9 mouse cellular contexts compared by ENCODE assay signal in the genomic region with DNA sequence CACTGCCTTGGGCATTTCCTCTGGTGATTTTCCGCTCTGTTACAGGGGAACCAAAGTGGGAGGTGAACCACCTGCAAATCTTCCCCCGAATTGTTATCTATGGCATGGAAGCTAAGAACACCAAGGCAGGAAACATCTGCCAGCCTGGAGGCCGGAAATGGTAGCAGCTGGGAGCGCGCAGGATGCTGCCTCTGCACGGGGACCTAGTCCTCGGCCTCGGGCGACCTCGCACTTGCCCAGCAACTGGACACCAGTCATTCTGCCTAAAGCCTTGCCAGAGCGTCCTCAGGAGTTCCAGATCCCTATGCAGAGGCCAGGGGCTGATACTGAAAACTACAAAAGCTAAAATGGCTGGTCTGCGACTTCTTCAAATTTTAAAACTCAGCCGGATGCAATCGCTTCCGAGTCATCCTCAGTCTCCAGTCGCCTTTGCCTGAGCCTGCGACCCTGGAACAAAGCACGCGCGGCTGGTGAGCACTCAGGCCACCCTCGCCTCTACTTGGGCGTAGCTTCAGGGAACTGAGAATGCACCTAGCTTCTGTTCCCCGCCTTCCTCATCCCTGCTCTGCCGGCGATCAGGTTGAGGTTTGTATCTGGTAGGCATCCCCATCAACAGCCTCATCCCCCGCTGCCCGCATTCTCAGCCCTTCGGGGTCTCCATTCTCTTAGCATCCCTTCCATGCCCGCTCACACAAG. TPM values are rescaled to one million over a fixed set of nuclear protein-coding genes. Genes with fewer than 3 reads are reported as not detected.
DNase-seq lines count a peak whose midpoint lies in the region; ATAC-seq and TF ChIP-seq lines count a peak whose summit lies in the region.
"Had no signal": no experiment of that assay in that cellular context is flagged by ENCODE, and none has a peak within 500 bp of the region (broad histone marks: within the 10 kb centered on the region; RNA-seq: fewer than 3 reads in every experiment).

No protein-coding gene starts in this region.

- no peak overlapping the region for H3K27ac ChIP-seq in kidney, embryonic 15.5 days
- peak overlapping the region; percentile 78 for H3K27ac ChIP-seq in forebrain, embryonic 12.5 days
- peak overlapping the region; percentile 95 for H3K27ac ChIP-seq in hindbrain, postnatal 0 days

- H3K4me1 ChIP-seq in kidney, embryonic 15.5 days = peaks cover 24% of the 10 kb centered on the region
- peaks cover 11% of the 10 kb centered on the region for H3K4me1 ChIP-seq in forebrain, embryonic 12.5 days
- peaks cover 8% of the 10 kb centered on the region; the same call in 1 of the 2 replicates for H3K4me1 ChIP-seq in hindbrain, postnatal 0 days (ENCODE audit: insufficient read depth, low read length)

- no peak overlapping the region for H3K9ac ChIP-seq in kidney, embryonic 15.5 days
- peak overlapping the region; percentile 69 for H3K9ac ChIP-seq in forebrain, embryonic 12.5 days
- H3K9ac ChIP-seq in hindbrain, postnatal 0 days (replicated peaks; ENCODE audit: low read length) = peak overlapping the region; percentile 73

- H3K4me2 ChIP-seq in kidney, embryonic 15.5 days = peak overlapping the region; percentile 62
- H3K4me2 ChIP-seq in forebrain, embryonic 12.5 days = peak overlapping the region; percentile 80
- H3K4me2 ChIP-seq in hindbrain, postnatal 0 days (ENCODE audit: low read depth, low read length) = peak overlapping the region; percentile 69

- H3K27me3 ChIP-seq in kidney, embryonic 15.5 days = peaks cover 31% of the 10 kb centered on the region
- H3K27me3 ChIP-seq in forebrain, embryonic 12.5 days = no peaks in the 10 kb centered on the region
- no peaks in the 10 kb centered on the region for H3K27me3 ChIP-seq in hindbrain, postnatal 0 days (ENCODE audit: insufficient read depth, low read length)

- peak overlapping the region; percentile 36 for H3K4me3 ChIP-seq in kidney, embryonic 15.5 days (replicated peaks)
- peak overlapping the region; percentile 60 for H3K4me3 ChIP-seq in forebrain, embryonic 12.5 days (replicated peaks)
- peak overlapping the region; percentile 65 for H3K4me3 ChIP-seq in hindbrain, postnatal 0 days (ENCODE audit: low read length)

- ATAC-seq in kidney, embryonic 15.5 days (replicated peaks; ENCODE audit: low FRiP score) = 0 out of 2 replicates have a peak, but pooled peaks have one; percentile 33
- peak; percentile 24 for ATAC-seq in forebrain, embryonic 12.5 days (ENCODE audit: low FRiP score)
- peak; percentile 15 for ATAC-seq in hindbrain, postnatal 0 days
- ATAC-seq: Patski had no signal

- DNase-seq in kidney, adult 8-10 months = no peak
- peak; percentile 66 for DNase-seq in brain, embryonic 14.5 days (ENCODE audit: low read depth)
- peak; percentile 62 for DNase-seq in hindbrain, postnatal 0 days (ENCODE audit: low spot score)
- DNase-seq in liver = peak; percentile 6
- DNase-seq in retina, postnatal 1 day = peak; percentile 65
- no peak for DNase-seq in T-cell, adult 2 months (ENCODE audit: low spot score)

- H3K9me3 ChIP-seq in kidney, embryonic 15.5 days (replicated peaks) = no peaks in the 10 kb centered on the region
- no peaks in the 10 kb centered on the region for H3K9me3 ChIP-seq in forebrain, embryonic 12.5 days
- no peaks in the 10 kb centered on the region for H3K9me3 ChIP-seq in hindbrain, postnatal 0 days (ENCODE audit: low read length)

- H3K36me3 ChIP-seq in kidney, embryonic 15.5 days = no peaks in the 10 kb centered on the region
- H3K36me3 ChIP-seq in forebrain, embryonic 12.5 days (replicated peaks) = no peaks in the 10 kb centered on the region
- H3K36me3 ChIP-seq in hindbrain, postnatal 0 days (ENCODE audit: insufficient read depth, low read length) = no peaks in the 10 kb centered on the region

- TF ChIP-seq CTCF in brain, embryonic 14.5 days (IDR thresholded peaks at IDR 0.05; ENCODE audit: borderline replicate concordance, extremely low read depth, insufficient read depth, insufficient read length) = no peak
- TF ChIP-seq CTCF in hindbrain, postnatal 0 days (IDR thresholded peaks at IDR 0.05; ENCODE audit: low read depth) = peak; percentile 12; the same call in 1 of the 2 replicates

- WGBS in kidney, embryonic 15.5 days = 2% methylated on average over 29 of the region's 29 CpGs
- 2% methylated on average over 29 of the region's 29 CpGs for WGBS in forebrain, embryonic 12.5 days
- 1% methylated on average over 29 of the region's 29 CpGs for WGBS in hindbrain, postnatal 0 days

- TF ChIP-seq POLR2A in brain, embryonic 14.5 days (IDR thresholded peaks at IDR 0.05; ENCODE audit: borderline replicate concordance, extremely low read depth, insufficient read depth, insufficient read length, poor library complexity, severe bottlenecking) = no peak

RNA-seq across cellular contexts. Expression of a gene that starts 2.2 kb away (rescaled TPM):
- 0.72 and 1.1 TPM in 2 replicates for polyA plus RNA-seq in kidney, embryonic 15.5 days (2015; fragmentation: Nextera tagmentation; extraction: Ambion mirVana)
- polyA plus RNA-seq in brain, embryonic 14.5 days (2012; rRNA removed) = 142 and 179 TPM in 2 replicates
- polyA plus RNA-seq in forebrain, embryonic 12.5 days (2016; fragmentation: Nextera tagmentation; extraction: Ambion mirVana) = 46.8 and 48.1 TPM in 2 replicates
- total RNA-seq in hindbrain, postnatal 0 days (2014; rRNA removed) = 131 and 132 TPM in 2 replicates
- 149 and 159 TPM in 2 replicates for polyA plus RNA-seq in hindbrain, postnatal 0 days (2015; fragmentation: Nextera tagmentation; extraction: Ambion mirVana)
- polyA plus RNA-seq: Patski had no signal

Comparison
In these comparisons a context has a peak if more than half of its experiments do, and no peak if none do; other contexts are left out.
1. DNase-seq: peak in brain, embryonic 14.5 days (single experiment), hindbrain, postnatal 0 days (single experiment), liver (single experiment) and retina, postnatal 1 day (single experiment); none in kidney, adult 8-10 months (0 of 2) and T-cell, adult 2 months (single experiment).
2. RNA of a gene that starts 2.2 kb away (polyA plus RNA-seq): 149 to 159 TPM in hindbrain, postnatal 0 days, 142 to 179 TPM in brain, embryonic 14.5 days and 46.8 to 48.1 TPM in forebrain, embryonic 12.5 days; 0.72 to 1.1 TPM in kidney, embryonic 15.5 days; every median in the first group is over 10 times any median in the second.
3. Peak in every context shown above with its lines, with median percentiles within 50 percentile points of each other: ATAC-seq, H3K4me2 ChIP-seq and H3K4me3 ChIP-seq.